Mouse (Mus musculus) lung, embryonic 15.5 days (tissue): ENCODE data around the gene Atp1a4. TPM values are rescaled to one million over a fixed set of nuclear protein-coding genes. Genes with fewer than 3 reads are reported as not detected.
A peak's percentile ranks its signal among the peaks of the same experiment; 100 is the strongest.

ENCODE experiments used
- ATAC-seq: fragments of 200-750 bp; cut with Nextera tagmentation; 2 replicates; pipeline ENCODE4 v1.8.0; 2017; ENCODE audit warnings: moderate number of reproducible peaks, borderline replicate concordance; ENCODE audit not compliant: low FRiP score, low TSS enrichment; ENCODE audit errors: extremely low read depth
- H3K27ac ChIP-seq: fragments of 300-500 bp; sonication (generic); 2 replicates; pipeline ENCODE4 v1.5.1; 2015; ENCODE audit warnings: moderate library complexity, mild to moderate bottlenecking, inconsistent platforms
- H3K27me3 ChIP-seq: fragments of 300-500 bp; sonication (generic); 2 replicates; pipeline ENCODE4 v1.6.1; 2015; ENCODE audit warnings: inconsistent platforms
- H3K36me3 ChIP-seq: fragments of 300-500 bp; sonication (generic); 2 replicates; pipeline ENCODE4 v1.6.1; 2015; ENCODE audit warnings: inconsistent platforms
- H3K4me1 ChIP-seq: fragments of 300-500 bp; sonication (generic); 2 replicates; pipeline ENCODE4 v1.6.1; 2015; ENCODE audit warnings: inconsistent platforms
- H3K4me2 ChIP-seq: fragments of 300-500 bp; sonication (generic); 2 replicates; pipeline ENCODE4 v1.6.1; 2015; ENCODE audit warnings: inconsistent platforms, mild to moderate bottlenecking, moderate library complexity
- H3K4me3 ChIP-seq: fragments of 300-500 bp; sonication (generic); 2 replicates; pipeline ENCODE4 v1.5.1; 2015; ENCODE audit warnings: mild to moderate bottlenecking, inconsistent platforms
- H3K9ac ChIP-seq: fragments of 300-500 bp; sonication (generic); 2 replicates; pipeline ENCODE4 v1.6.1; 2015; ENCODE audit warnings: inconsistent platforms
- H3K9me3 ChIP-seq: fragments of 300-500 bp; sonication (generic); 2 replicates; pipeline ENCODE4 v1.6.1; 2016; ENCODE audit warnings: inconsistent platforms
- WGBS: fragments of 180-500 bp; shearing (Covaris S2); methylation state at CpG from one replicate; pipeline ENCODE4 v1.1.7; 2015; 5-methylcytosine and 5-hydroxymethylcytosine counted together
- polyA plus RNA-seq: library from polyadenylated mRNA; unstranded; fragments of >200 nt; fragmentation: Nextera tagmentation; extraction: Ambion mirVana; gene quantifications from 2 replicates; pipeline ENCODE4 v1.2.1, GENCODE M21; 2015

The Atp1a4 gene
- polyA plus RNA-seq, 1 experiment from 2014 or later = not detected

DNA sequence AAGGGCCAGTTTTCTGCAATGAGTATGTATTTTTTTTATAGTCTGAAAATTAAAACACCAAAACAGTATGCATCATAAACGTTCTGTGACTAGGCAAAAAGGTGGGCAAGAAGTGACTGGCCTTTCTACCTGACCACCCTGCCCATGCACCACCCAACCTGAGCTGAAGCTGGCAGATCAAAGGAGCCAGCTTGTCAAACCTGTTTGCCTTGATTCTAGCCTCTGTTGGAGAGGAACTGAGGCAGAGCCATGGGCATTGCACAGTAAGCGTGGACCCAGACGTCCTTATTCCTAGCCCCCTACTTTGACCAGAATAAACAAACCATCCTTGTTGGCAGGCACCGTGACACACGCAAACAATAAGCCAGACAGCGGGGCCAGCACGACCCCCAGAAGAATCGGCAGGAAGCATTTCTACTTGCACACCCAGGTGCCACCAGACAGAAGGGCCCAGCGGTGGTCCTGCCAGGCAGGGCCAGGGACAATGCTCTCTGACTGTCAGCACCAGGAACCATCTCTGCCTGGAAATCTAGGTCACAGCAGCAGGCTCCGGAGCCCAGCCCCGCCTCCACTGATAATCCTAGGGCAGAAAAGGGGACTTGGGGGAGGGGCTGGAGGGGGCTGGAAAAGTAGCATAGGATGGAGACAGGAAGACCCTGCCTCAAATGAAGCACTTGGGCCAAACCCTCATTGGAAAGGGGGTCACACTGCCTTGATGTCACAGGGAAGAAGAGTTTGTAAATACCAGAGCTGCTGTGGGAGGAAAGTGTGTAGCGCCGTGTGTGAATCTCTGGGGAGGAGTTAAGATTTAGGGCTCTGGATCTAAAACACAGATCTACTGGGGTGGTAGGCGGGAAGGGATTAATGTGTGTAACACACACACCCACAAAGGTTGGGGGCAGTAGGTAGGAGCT lies 56.0 kb downstream of the Atp1a4 start:
- H3K27me3 ChIP-seq = no peaks in the 10 kb centered on the region
- no peak overlapping the region; the same call in 1 of the 2 replicates for H3K9ac ChIP-seq
- WGBS = 16% methylated on average over 14 of the region's 14 CpGs
- peaks cover 69% of the 10 kb centered on the region for H3K4me1 ChIP-seq
- H3K36me3 ChIP-seq = peaks cover 32% of the 10 kb centered on the region
- peak overlapping the region; percentile 70 for H3K4me2 ChIP-seq
- ATAC-seq = no peak
- peak overlapping the region; percentile 90 for H3K27ac ChIP-seq
- no peaks in the 10 kb centered on the region for H3K9me3 ChIP-seq
- H3K4me3 ChIP-seq = no peak overlapping the region

DNA sequence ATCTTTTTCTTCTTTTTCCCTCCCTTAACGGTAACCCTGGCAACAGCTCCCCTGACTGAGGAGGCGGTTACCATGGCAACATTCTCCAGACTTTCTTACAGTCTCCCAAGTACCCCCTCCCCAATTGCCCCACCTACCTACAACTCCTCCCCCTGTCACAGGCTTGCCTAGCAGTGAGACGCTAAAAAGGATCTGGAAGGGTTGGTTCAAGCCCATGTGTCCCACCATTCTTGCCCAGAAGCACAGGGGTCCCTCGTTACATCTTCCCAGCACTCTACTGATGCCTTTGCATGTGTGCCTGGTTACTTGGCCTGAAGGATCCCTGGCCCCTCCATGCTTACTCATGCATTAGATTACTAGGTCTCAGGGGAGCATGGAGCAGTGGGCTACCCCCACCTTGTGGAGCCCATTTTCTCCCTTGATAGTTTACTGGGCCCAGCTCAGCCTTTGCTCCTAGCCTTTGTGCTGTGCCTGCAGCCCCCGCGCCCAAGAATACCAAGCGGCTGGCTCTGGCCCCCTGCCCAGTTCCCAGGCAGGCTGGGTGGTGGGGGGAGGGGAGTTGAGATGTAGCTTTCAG lies 57.3 kb downstream of the Atp1a4 start:
- Histone ChIP-seq H3K9ac (no peak overlapping the region), H3K4me3 (no peak overlapping the region), H3K27ac (peak overlapping the region; percentile 38; the same call in 1 of the 2 replicates), H3K9me3 (no peaks in the 10 kb centered on the region), H3K4me1 (peaks cover 61% of the 10 kb centered on the region), H3K27me3 (no peaks in the 10 kb centered on the region), H3K4me2 (no peak overlapping the region), H3K36me3 (peaks cover 44% of the 10 kb centered on the region)
- 30% methylated on average over 7 of the region's 7 CpGs for WGBS
- ATAC-seq = no peak

DNA sequence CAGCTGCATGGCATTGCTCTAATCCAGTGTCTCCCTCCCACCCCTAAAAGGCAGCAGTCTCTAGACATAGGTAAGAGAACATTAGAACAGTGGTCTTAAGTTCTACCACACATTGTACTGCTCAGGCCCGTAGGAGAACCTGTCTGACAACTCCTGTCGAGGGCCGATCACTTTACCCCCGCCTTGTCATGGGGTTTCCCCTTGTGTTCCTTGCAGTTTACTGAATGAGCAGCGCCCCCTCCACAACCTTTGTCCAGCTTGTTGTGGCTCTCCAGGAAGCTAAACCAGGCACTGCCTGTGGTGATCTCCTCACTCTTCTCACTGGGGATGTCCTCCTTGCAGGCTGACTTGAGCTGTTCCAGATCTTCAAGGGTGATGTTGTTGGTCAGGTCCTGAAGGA lies 58.1 kb downstream of the Atp1a4 start:
- Histone ChIP-seq H3K36me3 (peaks cover 51% of the 10 kb centered on the region), H3K27me3 (no peaks in the 10 kb centered on the region), H3K9me3 (no peaks in the 10 kb centered on the region), H3K27ac (peak overlapping the region; percentile 48; the same call in 1 of the 2 replicates), H3K4me2 (no peak overlapping the region), H3K9ac (no peak overlapping the region), H3K4me3 (no peak overlapping the region), H3K4me1 (peaks cover 53% of the 10 kb centered on the region)
- no peak for ATAC-seq
- WGBS = 73% methylated on average over 5 of the region's 5 CpGs

DNA sequence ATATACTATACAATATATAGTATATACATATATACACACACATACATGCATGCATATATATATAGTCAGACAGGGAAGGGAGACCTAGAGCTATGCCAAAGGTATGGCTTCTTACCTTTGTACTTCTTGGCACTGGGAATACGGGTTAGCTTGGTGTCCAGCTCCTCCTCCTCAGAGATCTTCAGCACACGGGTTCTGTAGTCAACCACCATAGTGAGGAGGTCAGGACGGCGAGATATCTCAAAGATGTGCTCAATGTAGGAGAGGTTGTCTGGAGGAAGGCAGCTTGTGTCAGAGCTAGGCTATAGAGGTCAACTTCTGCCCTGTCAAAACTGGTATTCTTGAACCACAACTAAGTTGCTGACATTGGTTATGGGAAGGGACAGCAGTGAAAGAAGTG lies 59.2 kb downstream of the Atp1a4 start:
- no peak for ATAC-seq
- WGBS = 89% methylated on average over 4 of the region's 4 CpGs
- H3K36me3 ChIP-seq = peaks cover 63% of the 10 kb centered on the region
- no peak overlapping the region for H3K9ac ChIP-seq
- peaks cover 42% of the 10 kb centered on the region for H3K4me1 ChIP-seq
- no peaks in the 10 kb centered on the region for H3K27me3 ChIP-seq
- H3K4me2 ChIP-seq = no peak overlapping the region
- no peak overlapping the region for H3K4me3 ChIP-seq
- no peaks in the 10 kb centered on the region for H3K9me3 ChIP-seq
- no peak overlapping the region for H3K27ac ChIP-seq

DNA sequence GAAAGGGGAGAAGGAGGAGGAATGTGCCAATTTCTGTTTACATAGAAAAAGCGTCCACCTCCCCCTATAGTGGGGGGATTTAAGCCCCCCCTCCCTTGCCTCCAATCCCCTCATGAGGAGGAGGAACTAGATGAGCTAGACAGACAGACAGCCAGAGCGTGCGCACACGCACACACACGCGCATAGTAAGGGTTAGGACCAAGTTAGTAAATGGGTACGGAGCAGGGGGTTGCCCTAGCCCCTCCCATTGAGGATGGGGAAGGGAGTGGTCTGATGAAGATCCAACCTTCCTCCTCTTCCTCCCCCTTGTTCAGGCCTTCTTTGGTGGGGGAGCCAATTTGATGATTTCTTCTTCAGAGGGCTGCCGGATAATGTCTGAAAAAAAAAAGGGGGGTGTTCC lies 59.9 kb downstream of the Atp1a4 start:
- Histone ChIP-seq H3K4me1 (peaks cover 35% of the 10 kb centered on the region), H3K27me3 (no peaks in the 10 kb centered on the region), H3K9ac (no peak overlapping the region), H3K9me3 (no peaks in the 10 kb centered on the region), H3K27ac (no peak overlapping the region), H3K4me2 (no peak overlapping the region), H3K36me3 (peaks cover 69% of the 10 kb centered on the region), H3K4me3 (no peak overlapping the region)
- no peak for ATAC-seq
- WGBS = 87% methylated on average over 8 of the region's 8 CpGs

DNA sequence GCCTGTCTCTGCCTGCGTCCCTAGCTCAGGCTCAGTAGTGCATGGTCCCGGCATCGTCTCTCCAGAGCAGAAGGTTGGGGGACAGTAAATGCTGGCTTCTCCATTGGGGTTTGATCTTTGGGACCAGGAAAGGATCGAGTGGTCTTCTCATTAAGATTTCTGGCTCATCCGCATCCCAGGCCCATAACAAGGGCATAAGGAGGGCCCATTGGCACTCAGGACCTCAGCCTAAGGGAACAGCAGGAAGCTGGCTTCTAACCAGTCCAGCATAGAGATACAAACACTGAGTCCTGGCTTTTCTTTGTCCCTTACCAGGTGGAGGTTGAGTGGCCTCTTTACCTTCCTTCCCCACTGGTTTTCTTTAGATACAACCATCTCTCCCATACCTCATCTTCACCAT lies 60.4 kb downstream of the Atp1a4 start:
- H3K4me3 ChIP-seq = no peak overlapping the region
- H3K4me1 ChIP-seq = peaks cover 31% of the 10 kb centered on the region
- no peak for ATAC-seq
- 82% methylated on average over 5 of the region's 5 CpGs for WGBS
- no peak overlapping the region for H3K9ac ChIP-seq
- H3K4me2 ChIP-seq = no peak overlapping the region
- peaks cover 69% of the 10 kb centered on the region for H3K36me3 ChIP-seq
- no peak overlapping the region for H3K27ac ChIP-seq
- no peaks in the 10 kb centered on the region for H3K9me3 ChIP-seq
- H3K27me3 ChIP-seq = no peaks in the 10 kb centered on the region

DNA sequence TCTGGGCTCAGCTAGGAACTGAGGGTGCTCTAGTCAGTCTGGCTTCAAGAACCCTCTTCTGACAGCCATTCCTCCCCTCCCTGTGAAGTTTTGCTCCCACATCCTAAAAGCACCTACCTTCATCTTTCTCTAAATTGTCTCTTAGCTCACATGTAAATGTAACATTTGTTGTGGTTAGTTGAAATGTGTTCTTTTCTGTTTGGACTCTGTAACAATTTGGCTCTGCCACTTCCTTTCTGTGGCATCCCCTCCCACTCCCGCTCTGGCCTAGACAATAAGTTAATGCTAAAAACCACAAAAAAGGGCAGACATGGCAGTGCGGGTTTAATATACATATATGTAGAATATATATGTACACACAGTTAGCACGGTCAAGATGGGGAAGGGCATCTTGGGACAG lies 61.1 kb downstream of the Atp1a4 start:
- H3K4me3 ChIP-seq = no peak overlapping the region
- no peak for ATAC-seq

DNA sequence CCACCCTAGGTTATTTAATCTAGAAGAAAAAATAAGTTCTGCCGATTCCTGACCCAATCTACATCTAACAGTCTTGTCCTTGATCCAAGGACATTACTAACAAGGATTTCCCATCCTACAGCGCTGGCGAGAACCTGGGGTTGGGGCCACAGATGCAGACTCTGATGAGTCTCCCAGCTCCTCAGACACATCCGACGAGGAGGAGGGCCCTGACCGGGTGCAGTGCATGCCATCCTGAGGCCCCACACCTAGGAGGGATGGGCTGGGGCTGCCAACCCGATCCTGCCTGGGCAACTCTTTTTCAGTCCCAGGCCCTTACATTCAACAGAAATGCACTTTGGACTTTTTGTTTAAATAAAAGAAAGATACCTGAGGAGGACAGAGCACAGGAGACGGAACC lies 63.8 kb downstream of the Atp1a4 start:
- no peak for ATAC-seq
- WGBS = 78% methylated on average over 8 of the region's 8 CpGs
- Histone ChIP-seq H3K4me3 (no peak overlapping the region), H3K4me2 (no peak overlapping the region), H3K36me3 (peaks cover 88% of the 10 kb centered on the region), H3K9me3 (no peaks in the 10 kb centered on the region), H3K27me3 (no peaks in the 10 kb centered on the region), H3K27ac (no peak overlapping the region), H3K4me1 (no peaks in the 10 kb centered on the region), H3K9ac (no peak overlapping the region)

More for the DNA sequence above, 61.1 kb downstream of the Atp1a4 start:
- Histone ChIP-seq H3K9ac (no peak overlapping the region), H3K4me2 (no peak overlapping the region), H3K36me3 (peaks cover 76% of the 10 kb centered on the region), H3K27ac (no peak overlapping the region), H3K9me3 (no peaks in the 10 kb centered on the region), H3K4me1 (peaks cover 24% of the 10 kb centered on the region), H3K27me3 (no peaks in the 10 kb centered on the region)
- WGBS = 82% methylated on average over 3 of the region's 3 CpGs

DNA sequence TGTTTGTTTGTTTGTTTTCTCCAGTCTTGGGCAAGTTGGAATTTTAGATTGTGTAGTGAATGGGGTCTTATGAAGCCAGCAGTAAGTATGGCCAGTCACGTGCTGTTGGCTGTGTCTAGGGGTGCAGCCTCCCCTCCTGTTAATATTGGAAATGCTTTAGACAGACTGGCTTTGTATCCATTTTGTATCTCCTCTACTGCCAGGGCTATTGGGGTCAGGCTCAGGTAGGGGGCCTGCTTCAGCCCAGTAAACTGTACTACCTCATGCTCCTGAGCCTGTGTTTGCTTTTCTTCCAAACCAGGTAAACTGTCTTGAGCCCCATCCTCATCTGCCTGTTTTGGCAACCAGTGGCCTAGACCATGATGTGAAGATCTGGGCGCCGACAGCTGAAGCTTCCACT lies 66.0 kb downstream of the Atp1a4 start:
- H3K9ac ChIP-seq = no peak overlapping the region
- no peaks in the 10 kb centered on the region for H3K27me3 ChIP-seq
- no peaks in the 10 kb centered on the region for H3K4me1 ChIP-seq
- no peak overlapping the region for H3K4me2 ChIP-seq
- no peak overlapping the region for H3K27ac ChIP-seq
- ATAC-seq = no peak
- H3K36me3 ChIP-seq = peaks cover 87% of the 10 kb centered on the region
- no peaks in the 10 kb centered on the region for H3K9me3 ChIP-seq
- 87% methylated on average over 3 of the region's 3 CpGs for WGBS
- H3K4me3 ChIP-seq = no peak overlapping the region

DNA sequence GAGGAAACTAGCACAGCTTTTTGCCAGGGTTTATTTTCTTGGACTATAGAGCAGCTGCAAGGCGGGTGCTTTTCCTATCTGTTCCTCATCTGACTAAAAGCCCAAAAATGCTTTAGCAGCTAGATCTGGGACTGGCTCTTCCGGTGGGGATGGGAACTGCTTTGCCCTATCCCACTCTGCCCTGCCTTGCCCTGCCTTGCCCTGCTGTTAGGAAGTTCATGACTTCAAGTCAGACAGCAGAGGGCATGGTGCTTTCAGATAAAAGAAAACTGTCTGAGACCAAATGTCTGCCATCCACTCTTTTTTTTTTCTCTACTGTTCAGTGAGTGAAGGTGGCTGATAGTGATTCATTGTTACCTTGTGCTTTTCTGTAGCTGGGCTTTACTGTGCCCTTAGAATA lies 66.6 kb downstream of the Atp1a4 start:
- Histone ChIP-seq H3K36me3 (peaks cover 87% of the 10 kb centered on the region), H3K27me3 (no peaks in the 10 kb centered on the region), H3K9ac (no peak overlapping the region), H3K4me3 (no peak overlapping the region), H3K9me3 (no peaks in the 10 kb centered on the region), H3K4me1 (no peaks in the 10 kb centered on the region), H3K4me2 (no peak overlapping the region), H3K27ac (no peak overlapping the region)
- no peak for ATAC-seq
- 90% methylated on average over 2 of the region's 2 CpGs for WGBS

DNA sequence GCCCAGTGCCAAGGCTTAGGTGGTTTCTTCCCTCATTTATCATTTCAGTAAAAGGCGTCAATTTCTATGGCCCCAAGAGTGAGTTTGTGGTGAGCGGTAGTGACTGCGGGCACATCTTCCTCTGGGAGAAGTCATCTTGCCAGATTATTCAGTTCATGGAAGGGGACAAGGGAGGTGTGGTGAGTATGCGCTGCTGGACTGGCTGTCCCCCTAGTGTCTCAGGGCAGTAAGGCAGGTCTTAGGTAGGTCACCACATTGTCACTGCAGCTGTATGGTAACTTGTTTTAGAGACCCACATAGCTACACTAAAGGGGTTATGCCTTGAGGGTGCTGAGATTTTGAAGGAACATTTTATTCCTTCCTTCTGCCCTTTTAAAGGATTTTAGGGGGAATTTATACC lies 69.3 kb downstream of the Atp1a4 start:
- no peak for ATAC-seq
- Histone ChIP-seq H3K9ac (no peak overlapping the region), H3K9me3 (no peaks in the 10 kb centered on the region), H3K4me1 (no peaks in the 10 kb centered on the region), H3K27ac (no peak overlapping the region), H3K27me3 (no peaks in the 10 kb centered on the region), H3K4me3 (no peak overlapping the region), H3K4me2 (no peak overlapping the region), H3K36me3 (peaks cover 72% of the 10 kb centered on the region)
- 66% methylated on average over 4 of the region's 4 CpGs for WGBS
